Mouse (Mus musculus) midbrain, embryonic 14.5 days (tissue): ENCODE data around the gene Eps8l3. TPM values are rescaled to one million over a fixed set of nuclear protein-coding genes. Genes with fewer than 3 reads are reported as not detected.
"Not testable (repeated sequence)": the region's sequence is repeated elsewhere in the genome, so short reads cannot be mapped to it uniquely, and the experiment has no call there.

Source experiments
- ATAC-seq: fragments of 200-750 bp; cut with Nextera tagmentation; 2 replicates; pipeline ENCODE4 v1.8.0; 2017; ENCODE audit warnings: moderate number of reproducible peaks, moderate library complexity; ENCODE audit not compliant: low FRiP score, low TSS enrichment
- DNase-seq: peaks from one replicate; pipeline ENCODE4 v3.0.0-alpha.2; 2015
- H3K27ac ChIP-seq: fragments of 300-500 bp; sonication (generic); replicated peaks from 2 replicates; pipeline ENCODE4 v1.5.1; 2014; ENCODE audit warnings: mild to moderate bottlenecking, low read depth, low read length, moderate library complexity
- H3K27me3 ChIP-seq: fragments of 300-500 bp; sonication (generic); 2 replicates; pipeline ENCODE4 v1.6.1; 2014; ENCODE audit warnings: low read length, control low read depth, mixed read lengths; ENCODE audit not compliant: control insufficient read depth, insufficient read depth
- H3K36me3 ChIP-seq: fragments of 300-500 bp; sonication (generic); 2 replicates; pipeline ENCODE4 v1.6.1; 2014; ENCODE audit warnings: low read length, control low read depth; ENCODE audit not compliant: control insufficient read depth, insufficient read depth
- H3K4me1 ChIP-seq: fragments of 300-500 bp; sonication (generic); 2 replicates; pipeline ENCODE4 v1.6.1; 2014; ENCODE audit warnings: mild to moderate bottlenecking, antibody characterized with exemption, low read length, control low read depth; ENCODE audit not compliant: control insufficient read depth, insufficient read depth
- H3K4me2 ChIP-seq: fragments of 300-500 bp; sonication (generic); 2 replicates; pipeline ENCODE4 v1.6.1; 2014; ENCODE audit warnings: mild to moderate bottlenecking, low read length, moderate library complexity
- H3K4me3 ChIP-seq: fragments of 300-500 bp; sonication (generic); replicated peaks from 2 replicates; pipeline ENCODE4 v1.5.1; 2014; ENCODE audit warnings: low read depth, low read length
- H3K9ac ChIP-seq: fragments of 300-500 bp; sonication (generic); replicated peaks from 2 replicates; pipeline ENCODE4 v1.6.1; 2014; ENCODE audit warnings: mild to moderate bottlenecking, low read length, moderate library complexity
- H3K9me3 ChIP-seq: fragments of 300-500 bp; sonication (generic); 2 replicates; pipeline ENCODE4 v1.6.1; 2016; ENCODE audit warnings: low read length, control low read depth, mixed read lengths; ENCODE audit not compliant: control insufficient read depth
- WGBS: fragments of 180-500 bp; shearing (Covaris S2); extraction: QIAGEN DNeasy Blood & Tissue Kit; methylation state at CpG from one replicate; pipeline ENCODE4 v1.1.7; 2014; 5-methylcytosine and 5-hydroxymethylcytosine counted together
- polyA plus RNA-seq: library from polyadenylated mRNA; unstranded; fragments of >200 nt; fragmentation: Nextera tagmentation; extraction: Ambion mirVana; gene quantifications from 2 replicates; pipeline ENCODE4 v1.2.1, GENCODE M21; 2014

Eps8l3 gene
- polyA plus RNA-seq, 1 experiment from 2014 or later, result not detected

- H3K27ac ChIP-seq, ATAC-seq, H3K9ac ChIP-seq, H3K36me3 ChIP-seq, H3K4me3 ChIP-seq, DNase-seq, H3K4me2 ChIP-seq, H3K27me3 ChIP-seq, H3K9me3 ChIP-seq, H3K4me1 ChIP-seq: not testable (repeated sequence)
- 85% methylated on average over 5 of the region's 5 CpGs for WGBS
These were observed 15.5 kb upstream of the Eps8l3 start for GRCm38 (mm10) chr3:107861483-107861882.

- no peaks in the 10 kb centered on the region for H3K9me3 ChIP-seq
- H3K4me1 ChIP-seq, result no peaks in the 10 kb centered on the region
- DNase-seq (no peak), ATAC-seq (no peak)
- no peaks in the 10 kb centered on the region for H3K36me3 ChIP-seq
- H3K9ac ChIP-seq, result no peak overlapping the region
- H3K4me3 ChIP-seq, result no peak overlapping the region
- H3K27me3 ChIP-seq, result no peaks in the 10 kb centered on the region
- H3K27ac ChIP-seq, result no peak overlapping the region
- 76% methylated on average over 2 of the region's 2 CpGs for WGBS
- no peak overlapping the region for H3K4me2 ChIP-seq
These were observed 14.6 kb upstream of the Eps8l3 start for GRCm38 (mm10) chr3:107862471-107862870.

GRCm38 (mm10) chr3:107863471-107863870, 13.6 kb upstream of the Eps8l3 start:
- 87% methylated on average over 5 of the region's 5 CpGs for WGBS
- ATAC-seq, result no peak

GRCm38 (mm10) chr3:107863898-107864603, 13.0 kb upstream of the Eps8l3 start:
- Histone ChIP-seq H3K36me3 (no peaks in the 10 kb centered on the region), H3K27me3 (no peaks in the 10 kb centered on the region), H3K9me3 (no peaks in the 10 kb centered on the region), H3K4me1 (peaks cover 3% of the 10 kb centered on the region; the same call in 1 of the 2 replicates), H3K4me2 (no peak overlapping the region), H3K9ac (peak overlapping the region; percentile 32; the same call in 1 of the 2 replicates), H3K4me3 (no peak overlapping the region), H3K27ac (no peak overlapping the region)
- 5% methylated on average over 2 of the region's 2 CpGs for WGBS
- DNase-seq (peak; percentile 92), ATAC-seq (peak; percentile 62)

More at GRCm38 (mm10) chr3:107863471-107863870, 13.6 kb upstream of the Eps8l3 start:
- no peak for DNase-seq
- H3K9me3 ChIP-seq, result no peaks in the 10 kb centered on the region
- H3K4me3 ChIP-seq, result no peak overlapping the region
- H3K36me3 ChIP-seq, result no peaks in the 10 kb centered on the region
- H3K4me2 ChIP-seq, result no peak overlapping the region
- H3K27me3 ChIP-seq, result no peaks in the 10 kb centered on the region
- H3K9ac ChIP-seq, result peak overlapping the region; percentile 32; the same call in 1 of the 2 replicates
- H3K4me1 ChIP-seq, result no peaks in the 10 kb centered on the region
- H3K27ac ChIP-seq, result no peak overlapping the region

GRCm38 (mm10) chr3:107865364-107866091, 11.5 kb upstream of the Eps8l3 start:
- no peak for ATAC-seq
- Histone ChIP-seq H3K4me2 (no peak overlapping the region), H3K9me3 (no peaks in the 10 kb centered on the region), H3K36me3 (no peaks in the 10 kb centered on the region), H3K4me1 (peaks cover 6% of the 10 kb centered on the region; the same call in 1 of the 2 replicates), H3K27ac (no peak overlapping the region), H3K27me3 (no peaks in the 10 kb centered on the region), H3K9ac (no peak overlapping the region), H3K4me3 (no peak overlapping the region)
- DNase-seq, result no peak
- 74% methylated on average over 10 of the region's 10 CpGs for WGBS

GRCm38 (mm10) chr3:107867086-107867485, 9.9 kb upstream of the Eps8l3 start:
- no peak overlapping the region for H3K27ac ChIP-seq
- no peaks in the 10 kb centered on the region for H3K27me3 ChIP-seq
- no peak overlapping the region for H3K4me3 ChIP-seq
- no peak overlapping the region for H3K9ac ChIP-seq
- peaks cover 6% of the 10 kb centered on the region; the same call in 1 of the 2 replicates for H3K4me1 ChIP-seq
- peak; percentile 19; the same call in 1 of the 2 replicates for ATAC-seq
- peak; percentile 93 for DNase-seq
- H3K9me3 ChIP-seq, result no peaks in the 10 kb centered on the region
- no peaks in the 10 kb centered on the region for H3K36me3 ChIP-seq
- H3K4me2 ChIP-seq, result no peak overlapping the region
- WGBS, result 4% methylated on average over 8 of the region's 8 CpGs

- no peak overlapping the region for H3K9ac ChIP-seq
- H3K4me3 ChIP-seq, result no peak overlapping the region
- H3K27me3 ChIP-seq, result no peaks in the 10 kb centered on the region
- no peak overlapping the region for H3K4me2 ChIP-seq
- H3K27ac ChIP-seq, result 0 out of 2 replicates have a peak overlapping the region, but pooled peaks have one; percentile 45
- H3K4me1 ChIP-seq, result peaks cover 6% of the 10 kb centered on the region; the same call in 1 of the 2 replicates
- ATAC-seq (no peak), DNase-seq (no peak)
- H3K9me3 ChIP-seq, result no peaks in the 10 kb centered on the region
- H3K36me3 ChIP-seq, result no peaks in the 10 kb centered on the region
- WGBS, result 92% methylated on average over 22 of the region's 22 CpGs
These were observed 8.6 kb upstream of the Eps8l3 start for GRCm38 (mm10) chr3:107868452-107868851.

GRCm38 (mm10) chr3:107869097-107869496, 7.9 kb upstream of the Eps8l3 start:
- Histone ChIP-seq H3K36me3 (no peaks in the 10 kb centered on the region), H3K4me3 (no peak overlapping the region), H3K27me3 (no peaks in the 10 kb centered on the region), H3K27ac (peak overlapping the region; percentile 45; the same call in 1 of the 2 replicates), H3K9ac (0 out of 2 replicates have a peak overlapping the region, but pooled peaks have one; percentile 2), H3K4me2 (no peak overlapping the region), H3K4me1 (peaks cover 6% of the 10 kb centered on the region; the same call in 1 of the 2 replicates), H3K9me3 (no peaks in the 10 kb centered on the region)
- WGBS, result 6% methylated on average over 7 of the region's 7 CpGs
- DNase-seq (peak; percentile 53), ATAC-seq (peak; percentile 51; the same call in 1 of the 2 replicates)
